Mouse (Mus musculus) embryonic facial prominence, embryonic 14.5 days (tissue): ENCODE measurements around the gene Zfp827. TPM values are rescaled to one million over a fixed set of nuclear protein-coding genes. Genes with fewer than 3 reads are reported as not detected.

Source experiments
- ATAC-seq: fragments of 200-750 bp; cut with Nextera tagmentation; 2 replicates; pipeline ENCODE4 v1.8.0; 2017; ENCODE audit warnings: low read depth, moderate number of reproducible peaks, moderate TSS enrichment
- DNase-seq: peaks from one replicate; pipeline ENCODE4 v3.0.0-alpha.2; 2015; ENCODE audit warnings: low spot score
- H3K27ac ChIP-seq: fragments of 300-500 bp; sonication (generic); replicated peaks from 2 replicates; pipeline ENCODE4 v1.5.1; 2014; ENCODE audit warnings: low read depth, mild to moderate bottlenecking, low read length, moderate library complexity
- H3K27me3 ChIP-seq: fragments of 300-500 bp; sonication (generic); replicated peaks from 2 replicates; pipeline ENCODE4 v1.6.1; 2014; ENCODE audit warnings: low read length; ENCODE audit not compliant: control insufficient read depth, insufficient read depth
- H3K36me3 ChIP-seq: fragments of 300-500 bp; sonication (generic); 2 replicates; pipeline ENCODE4 v1.6.1; 2014; ENCODE audit warnings: low read length, mixed read lengths; ENCODE audit not compliant: control insufficient read depth, insufficient read depth
- H3K4me1 ChIP-seq: fragments of 300-500 bp; sonication (generic); 2 replicates; pipeline ENCODE4 v1.6.1; 2014; ENCODE audit warnings: antibody characterized with exemption, low read length; ENCODE audit not compliant: control insufficient read depth, insufficient read depth
- H3K4me2 ChIP-seq: fragments of 300-500 bp; sonication (generic); 2 replicates; pipeline ENCODE4 v1.6.1; 2014; ENCODE audit warnings: low read depth, mild to moderate bottlenecking, low read length, moderate library complexity, mixed read lengths
- H3K4me3 ChIP-seq: fragments of 300-500 bp; sonication (generic); 2 replicates; pipeline ENCODE4 v1.5.1; 2014; ENCODE audit warnings: low read depth, mild to moderate bottlenecking, low read length
- H3K9ac ChIP-seq: fragments of 300-500 bp; sonication (generic); 2 replicates; pipeline ENCODE4 v1.6.1; 2014; ENCODE audit warnings: low read depth, mild to moderate bottlenecking, low read length, moderate library complexity, mixed read lengths
- H3K9me3 ChIP-seq: fragments of 300-500 bp; sonication (generic); 2 replicates; pipeline ENCODE4 v1.6.1; 2016; ENCODE audit warnings: low read length; ENCODE audit not compliant: control insufficient read depth
- WGBS: fragments of 180-500 bp; shearing (Covaris S2); extraction: QIAGEN DNeasy Blood & Tissue Kit; methylation state at CpG from one replicate; pipeline ENCODE4 v1.1.7; 2014; 5-methylcytosine and 5-hydroxymethylcytosine counted together
- polyA plus RNA-seq: library from polyadenylated mRNA; unstranded; fragments of >200 nt; fragmentation: Nextera tagmentation; extraction: Ambion mirVana; gene quantifications from 2 replicates; pipeline ENCODE4 v1.2.1, GENCODE M21; 2014

Gene Zfp827
- polyA plus RNA-seq, 1 experiment from 2014 or later: 11.8 TPM

- ATAC-seq: peak; percentile 61
- no peaks in the 10 kb centered on the region for H3K27me3 ChIP-seq
- H3K9me3 ChIP-seq: no peaks in the 10 kb centered on the region
- H3K27ac ChIP-seq: peak overlapping the region; percentile 82
- peaks cover 29% of the 10 kb centered on the region for H3K4me1 ChIP-seq
- no peak overlapping the region for H3K4me3 ChIP-seq
- H3K4me2 ChIP-seq: no peak overlapping the region
- 40% methylated on average over 10 of the region's 10 CpGs for WGBS
- H3K36me3 ChIP-seq: 0 out of 2 replicates have a peak, but pooled peaks cover 6% of the 10 kb centered on the region
- H3K9ac ChIP-seq: no peak overlapping the region
- DNase-seq: peak; percentile 90
These were observed 76.9 kb downstream of the Zfp827 start for GRCm38 (mm10) chr8:79105186-79105585.

GRCm38 (mm10) chr8:79111461-79111860, 83.2 kb downstream of the Zfp827 start:
- Histone ChIP-seq H3K4me3 (no peak overlapping the region), H3K36me3 (peaks cover 17% of the 10 kb centered on the region; the same call in 1 of the 2 replicates), H3K9ac (no peak overlapping the region), H3K27ac (no peak overlapping the region), H3K4me1 (no peaks in the 10 kb centered on the region), H3K9me3 (no peaks in the 10 kb centered on the region), H3K4me2 (no peak overlapping the region), H3K27me3 (no peaks in the 10 kb centered on the region)
- no peak for DNase-seq
- 84% methylated on average over 8 of the region's 8 CpGs for WGBS
- ATAC-seq: no peak

GRCm38 (mm10) chr8:79112480-79112879, 84.2 kb downstream of the Zfp827 start:
- H3K27ac ChIP-seq: no peak overlapping the region
- H3K9me3 ChIP-seq: no peaks in the 10 kb centered on the region
- H3K36me3 ChIP-seq: peaks cover 17% of the 10 kb centered on the region; the same call in 1 of the 2 replicates
- ATAC-seq (peak; percentile 53; the same call in 1 of the 2 replicates), DNase-seq (no peak)
- 87% methylated on average over 18 of the region's 18 CpGs for WGBS
- no peak overlapping the region for H3K9ac ChIP-seq
- no peak overlapping the region for H3K4me3 ChIP-seq
- no peak overlapping the region for H3K4me2 ChIP-seq
- no peaks in the 10 kb centered on the region for H3K4me1 ChIP-seq
- no peaks in the 10 kb centered on the region for H3K27me3 ChIP-seq

GRCm38 (mm10) chr8:79113533-79113932, 85.3 kb downstream of the Zfp827 start:
- H3K36me3 ChIP-seq: peaks cover 22% of the 10 kb centered on the region; the same call in 1 of the 2 replicates
- no peak overlapping the region for H3K9ac ChIP-seq
- 89% methylated on average over 9 of the region's 9 CpGs for WGBS
- DNase-seq: no peak
- no peak for ATAC-seq
- no peak overlapping the region for H3K4me3 ChIP-seq
- H3K27ac ChIP-seq: no peak overlapping the region
- no peaks in the 10 kb centered on the region for H3K4me1 ChIP-seq
- no peak overlapping the region for H3K4me2 ChIP-seq
- H3K27me3 ChIP-seq: no peaks in the 10 kb centered on the region
- no peaks in the 10 kb centered on the region for H3K9me3 ChIP-seq

GRCm38 (mm10) chr8:79114561-79114960, 86.3 kb downstream of the Zfp827 start:
- Histone ChIP-seq H3K4me3 (no peak overlapping the region), H3K27ac (no peak overlapping the region), H3K27me3 (no peaks in the 10 kb centered on the region), H3K4me1 (no peaks in the 10 kb centered on the region), H3K9ac (no peak overlapping the region), H3K9me3 (no peaks in the 10 kb centered on the region), H3K36me3 (peaks cover 26% of the 10 kb centered on the region; the same call in 1 of the 2 replicates), H3K4me2 (no peak overlapping the region)
- DNase-seq: no peak
- no peak for ATAC-seq
- WGBS: 80% methylated on average over 6 of the region's 6 CpGs

GRCm38 (mm10) chr8:79116436-79116835, 88.2 kb downstream of the Zfp827 start:
- ATAC-seq (no peak), DNase-seq (no peak)
- 85% methylated on average over 7 of the region's 7 CpGs for WGBS
- H3K4me2 ChIP-seq: no peak overlapping the region
- no peaks in the 10 kb centered on the region for H3K4me1 ChIP-seq
- H3K4me3 ChIP-seq: no peak overlapping the region
- H3K36me3 ChIP-seq: peaks cover 37% of the 10 kb centered on the region
- no peak overlapping the region for H3K27ac ChIP-seq
- no peaks in the 10 kb centered on the region for H3K27me3 ChIP-seq
- no peaks in the 10 kb centered on the region for H3K9me3 ChIP-seq
- no peak overlapping the region for H3K9ac ChIP-seq

GRCm38 (mm10) chr8:79117711-79118110, 89.5 kb downstream of the Zfp827 start:
- no peak for ATAC-seq
- no peak overlapping the region for H3K27ac ChIP-seq
- H3K4me1 ChIP-seq: no peaks in the 10 kb centered on the region
- H3K9me3 ChIP-seq: no peaks in the 10 kb centered on the region
- no peaks in the 10 kb centered on the region for H3K27me3 ChIP-seq
- no peak for DNase-seq
- H3K4me3 ChIP-seq: no peak overlapping the region
- WGBS: 88% methylated on average over 7 of the region's 7 CpGs
- peaks cover 49% of the 10 kb centered on the region for H3K36me3 ChIP-seq
- no peak overlapping the region for H3K4me2 ChIP-seq
- H3K9ac ChIP-seq: no peak overlapping the region

GRCm38 (mm10) chr8:79121614-79122013, 93.4 kb downstream of the Zfp827 start:
- Histone ChIP-seq H3K36me3 (peaks cover 58% of the 10 kb centered on the region), H3K9me3 (no peaks in the 10 kb centered on the region), H3K4me1 (no peaks in the 10 kb centered on the region), H3K9ac (no peak overlapping the region), H3K27ac (no peak overlapping the region), H3K4me2 (no peak overlapping the region), H3K4me3 (no peak overlapping the region), H3K27me3 (no peaks in the 10 kb centered on the region)
- ATAC-seq (no peak), DNase-seq (no peak)
- WGBS: 90% methylated on average over 1 of the region's 1 CpGs

- 89% methylated on average over 4 of the region's 4 CpGs for WGBS
- no peak overlapping the region for H3K4me2 ChIP-seq
- ATAC-seq (no peak), DNase-seq (no peak)
- H3K9ac ChIP-seq: no peak overlapping the region
- no peak overlapping the region for H3K4me3 ChIP-seq
- H3K4me1 ChIP-seq: no peaks in the 10 kb centered on the region
- H3K27me3 ChIP-seq: no peaks in the 10 kb centered on the region
- no peaks in the 10 kb centered on the region for H3K9me3 ChIP-seq
- no peak overlapping the region for H3K27ac ChIP-seq
- peaks cover 54% of the 10 kb centered on the region for H3K36me3 ChIP-seq
These were observed 96.0 kb downstream of the Zfp827 start for GRCm38 (mm10) chr8:79124231-79124630.
